Mouse (Mus musculus) lung, adult 2 months (tissue): Measurements from ENCODE around the gene Tmem185b.

Experiments used
- CTCF ChIP-seq: fragments of 200-500 bp; IDR thresholded peaks from 2 replicates; pipeline ENCODE4 v1.5.1; 2011; ENCODE audit warnings: mild to moderate bottlenecking, low read length, control low read depth; ENCODE audit not compliant: insufficient read depth
- POLR2A ChIP-seq: fragments of 200-500 bp; IDR thresholded peaks from 2 replicates; pipeline ENCODE4 v1.6.1; 2011; ENCODE audit warnings: low read depth, mild to moderate bottlenecking, control low read depth, low read length, borderline replicate concordance; ENCODE audit errors: extremely low read depth

DNA sequence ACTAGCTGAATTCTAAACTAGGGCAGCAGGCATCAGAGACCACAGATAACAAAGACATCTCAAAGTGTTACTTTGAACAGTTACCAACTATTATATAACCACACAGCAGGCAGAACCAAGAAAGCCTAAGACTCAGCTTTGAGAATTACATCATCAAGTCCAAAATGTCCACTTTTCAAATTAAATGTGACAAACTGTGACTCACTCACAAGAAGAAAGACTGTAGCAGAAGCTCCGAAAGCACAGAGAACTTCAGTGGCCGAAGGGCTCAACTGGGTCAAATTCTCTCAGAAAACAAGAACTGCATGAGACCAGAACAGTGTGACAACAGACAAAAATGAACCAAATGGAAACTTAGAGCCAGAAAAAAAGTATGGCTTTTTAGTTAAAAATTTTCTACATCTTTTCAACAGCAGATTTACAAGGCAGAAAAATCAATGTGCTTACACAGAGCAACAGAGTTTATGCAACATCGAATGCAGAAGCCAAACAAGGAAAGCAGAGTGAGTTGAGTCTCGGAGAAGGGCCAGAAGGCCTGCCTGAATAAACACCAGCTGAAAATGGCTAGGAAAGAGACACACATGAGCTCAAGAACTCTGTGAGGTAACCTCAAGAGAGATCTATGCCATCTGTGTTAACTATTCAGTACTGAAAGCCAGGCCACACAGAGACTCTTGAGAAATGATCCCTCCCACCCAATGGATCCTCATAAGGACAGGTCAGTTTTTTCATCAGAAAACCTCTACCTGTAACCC lies 31.9 kb downstream of the Tmem185b start:
- TF ChIP-seq CTCF (no peak), POLR2A (no peak)
